Mouse (Mus musculus): ENCODE results near the gene Abhd2. TPM values are rescaled to one million over a fixed set of nuclear protein-coding genes. Genes with fewer than 3 reads are reported as not detected.

Abhd2 gene
- 37.4 and 38.6 TPM in 2 replicates for polyA plus RNA-seq (2011; ENCODE audit: insufficient read depth, insufficient read length, low read depth, missing spikeins)

DNA sequence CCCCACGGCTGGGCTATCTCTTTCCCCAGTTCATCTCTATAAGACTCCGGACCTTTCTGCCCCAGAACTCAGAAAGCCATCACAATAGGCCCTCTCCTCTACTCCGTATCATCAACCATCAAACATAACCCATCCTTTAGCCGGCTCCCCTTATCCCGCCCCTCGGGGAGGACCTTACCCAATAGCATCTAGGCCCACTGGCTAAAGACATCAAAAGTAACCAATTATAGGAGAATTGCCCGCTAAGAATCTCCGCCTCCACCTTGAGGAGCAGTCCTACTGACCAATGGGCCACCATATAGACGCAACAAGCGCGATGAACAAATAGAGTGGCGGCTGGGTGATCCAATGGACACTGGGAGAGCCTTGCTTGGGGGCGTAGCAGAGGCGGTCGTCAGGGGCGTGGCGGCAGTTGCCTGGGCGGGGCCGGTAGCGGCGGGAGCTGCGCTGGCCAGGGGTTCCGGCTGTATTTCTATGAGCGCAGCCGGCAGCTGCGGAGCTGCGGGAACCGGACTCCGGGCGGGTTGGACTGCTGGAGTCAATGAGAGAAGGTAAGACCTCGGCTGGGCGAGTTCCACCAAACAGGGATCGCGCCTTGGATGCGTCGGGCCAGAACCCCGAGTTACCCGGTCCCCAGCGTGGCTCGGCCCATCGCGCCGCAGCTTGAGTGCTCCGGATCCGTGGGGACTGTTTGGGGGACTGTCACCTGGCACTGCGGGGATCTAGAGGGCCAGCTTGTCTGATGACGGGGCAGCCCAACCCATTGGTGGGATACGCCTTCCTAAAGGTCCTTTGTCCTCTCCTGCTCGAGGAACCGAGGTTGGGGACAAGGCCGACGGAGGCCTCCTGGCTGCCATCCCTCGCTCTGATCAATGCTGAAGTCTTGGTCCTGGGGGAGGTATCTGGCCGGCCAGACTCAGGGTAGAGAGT, at the start of gene Abhd2:
Gene Abhd2 (plus strand): TSS at position 411 of the 930 bp plus-strand sequence.
- Histone ChIP-seq H3K4me3 (ENCODE audit: low read depth, low read length) (peak within 1 kb of the TSS; percentile 91), H3K9me3 (replicated peaks; ENCODE audit: control insufficient read depth, insufficient read depth, low read length, poor library complexity, severe bottlenecking) (no peaks in the 10 kb centered on the region), H3K27me3 (ENCODE audit: control insufficient read depth, insufficient read depth, low read length, poor library complexity, severe bottlenecking) (no peaks in the 10 kb centered on the region), H3K36me3 (ENCODE audit: control insufficient read depth, insufficient read depth, low read length, poor library complexity, severe bottlenecking) (no peaks in the 10 kb centered on the region), H3K27ac (ENCODE audit: insufficient read depth, low read length) (peak within 1 kb of the TSS; percentile 82), H3K4me1 (ENCODE audit: control insufficient read depth, insufficient read depth, low read length) (peaks cover 15% of the 10 kb centered on the region), H3K9ac (ENCODE audit: low read depth, poor library complexity, severe bottlenecking) (peak within 1 kb of the TSS; percentile 49)
- TF ChIP-seq CTCF (IDR thresholded peaks at IDR 0.05; ENCODE audit: low read depth, low read length) (no peak), EP300 (IDR thresholded peaks at IDR 0.05; ENCODE audit: insufficient read depth, low read depth, low read length) (no peak), POLR2A (IDR thresholded peaks at IDR 0.05; ENCODE audit: insufficient read depth, low read length) (peak; percentile 44)

DNA sequence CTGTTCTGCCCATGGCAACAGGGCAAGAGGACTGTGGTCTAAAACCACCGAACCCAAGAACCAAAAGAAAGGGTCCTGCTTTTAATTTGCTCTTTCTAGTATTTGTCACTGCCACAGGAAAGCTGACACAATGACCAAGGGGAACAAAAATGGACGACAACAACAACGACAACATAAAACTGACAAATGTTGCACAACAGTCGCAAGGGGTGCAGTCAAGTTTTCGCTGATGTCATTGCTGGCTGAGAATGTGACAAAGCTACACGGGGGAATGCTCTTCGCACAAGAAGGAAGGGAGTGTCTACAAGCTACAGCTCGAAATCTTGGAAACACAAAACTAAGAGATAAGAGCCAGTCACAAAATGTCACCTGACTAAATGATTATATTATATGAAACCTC, 47.5 kb upstream of the Abhd2 start:
- no peak overlapping the region for H3K27ac ChIP-seq (ENCODE audit: insufficient read depth, low read length)
- no peak overlapping the region for H3K4me3 ChIP-seq (ENCODE audit: low read depth, low read length)
- TF ChIP-seq EP300 (IDR thresholded peaks at IDR 0.05; ENCODE audit: insufficient read depth, low read depth, low read length) (no peak), POLR2A (IDR thresholded peaks at IDR 0.05; ENCODE audit: insufficient read depth, low read length) (no peak)
- H3K9me3 ChIP-seq (replicated peaks; ENCODE audit: control insufficient read depth, insufficient read depth, low read length, poor library complexity, severe bottlenecking) = no peaks in the 10 kb centered on the region
- H3K9ac ChIP-seq (ENCODE audit: low read depth, poor library complexity, severe bottlenecking) = no peak overlapping the region
- no peaks in the 10 kb centered on the region for H3K36me3 ChIP-seq (ENCODE audit: control insufficient read depth, insufficient read depth, low read length, poor library complexity, severe bottlenecking)
- peaks cover 8% of the 10 kb centered on the region for H3K4me1 ChIP-seq (ENCODE audit: control insufficient read depth, insufficient read depth, low read length)
- H3K27me3 ChIP-seq (ENCODE audit: control insufficient read depth, insufficient read depth, low read length, poor library complexity, severe bottlenecking) = no peaks in the 10 kb centered on the region

- no peak overlapping the region for H3K27ac ChIP-seq (ENCODE audit: insufficient read depth, low read length)
- H3K9me3 ChIP-seq (replicated peaks; ENCODE audit: control insufficient read depth, insufficient read depth, low read length, poor library complexity, severe bottlenecking) = no peaks in the 10 kb centered on the region
- H3K36me3 ChIP-seq (ENCODE audit: control insufficient read depth, insufficient read depth, low read length, poor library complexity, severe bottlenecking) = no peaks in the 10 kb centered on the region
- TF ChIP-seq EP300 (IDR thresholded peaks at IDR 0.05; ENCODE audit: insufficient read depth, low read depth, low read length) = no peak
- TF ChIP-seq CTCF (IDR thresholded peaks at IDR 0.05; ENCODE audit: low read depth, low read length) = no peak
- no peak for TF ChIP-seq POLR2A (IDR thresholded peaks at IDR 0.05; ENCODE audit: insufficient read depth, low read length)
- H3K9ac ChIP-seq (ENCODE audit: low read depth, poor library complexity, severe bottlenecking) = no peak overlapping the region
- H3K27me3 ChIP-seq (ENCODE audit: control insufficient read depth, insufficient read depth, low read length, poor library complexity, severe bottlenecking) = no peaks in the 10 kb centered on the region
- H3K4me1 ChIP-seq (ENCODE audit: control insufficient read depth, insufficient read depth, low read length) = peaks cover 8% of the 10 kb centered on the region
- H3K4me3 ChIP-seq (ENCODE audit: low read depth, low read length) = no peak overlapping the region
These were observed 46.8 kb upstream of the Abhd2 start for GRCm38 (mm10) chr7:79226172-79226571.

DNA sequence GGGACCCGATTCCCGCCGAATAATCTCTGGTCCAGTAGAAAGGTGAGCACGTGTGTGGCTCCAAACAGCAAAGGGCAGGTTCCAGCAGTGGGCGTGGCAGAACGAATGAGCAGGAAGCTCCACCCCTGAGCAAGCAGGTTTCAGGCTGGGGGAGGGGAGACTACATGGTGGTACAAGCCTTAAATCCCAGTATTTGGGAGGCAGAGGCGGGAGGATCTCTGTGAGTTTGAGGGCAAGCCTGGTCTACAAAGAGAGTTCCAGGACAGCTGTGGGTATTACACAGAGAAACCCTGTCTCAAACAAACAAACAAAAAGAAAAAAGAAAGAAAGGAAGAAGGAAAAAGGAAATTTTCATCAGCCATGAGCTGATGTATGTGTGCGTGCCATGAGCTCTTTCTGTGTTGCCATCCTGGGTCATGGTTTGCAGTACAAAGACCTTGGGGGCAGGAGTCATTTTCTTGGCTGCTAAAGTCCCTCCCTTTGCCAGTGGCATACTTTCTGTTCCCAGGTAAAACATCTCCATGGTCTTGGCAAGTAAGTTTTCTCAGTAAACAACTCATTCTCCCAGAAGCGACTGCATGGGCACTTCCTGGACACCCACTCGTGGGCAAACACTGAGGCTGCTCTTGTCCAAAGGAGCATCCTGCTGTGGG, 46.0 kb upstream of the Abhd2 start:
- TF ChIP-seq CTCF (IDR thresholded peaks at IDR 0.05; ENCODE audit: low read depth, low read length) (no peak), POLR2A (IDR thresholded peaks at IDR 0.05; ENCODE audit: insufficient read depth, low read length) (no peak), EP300 (IDR thresholded peaks at IDR 0.05; ENCODE audit: insufficient read depth, low read depth, low read length) (no peak)
- no peaks in the 10 kb centered on the region for H3K36me3 ChIP-seq (ENCODE audit: control insufficient read depth, insufficient read depth, low read length, poor library complexity, severe bottlenecking)
- no peak overlapping the region for H3K4me3 ChIP-seq (ENCODE audit: low read depth, low read length)
- peak overlapping the region; percentile 35; the same call in 1 of the 2 replicates for H3K27ac ChIP-seq (ENCODE audit: insufficient read depth, low read length)
- no peaks in the 10 kb centered on the region for H3K9me3 ChIP-seq (replicated peaks; ENCODE audit: control insufficient read depth, insufficient read depth, low read length, poor library complexity, severe bottlenecking)
- no peaks in the 10 kb centered on the region for H3K27me3 ChIP-seq (ENCODE audit: control insufficient read depth, insufficient read depth, low read length, poor library complexity, severe bottlenecking)
- H3K9ac ChIP-seq (ENCODE audit: low read depth, poor library complexity, severe bottlenecking) = no peak overlapping the region
- H3K4me1 ChIP-seq (ENCODE audit: control insufficient read depth, insufficient read depth, low read length) = peaks cover 8% of the 10 kb centered on the region

- Histone ChIP-seq H3K4me3 (ENCODE audit: low read depth, low read length) (no peak overlapping the region), H3K9ac (ENCODE audit: low read depth, poor library complexity, severe bottlenecking) (no peak overlapping the region), H3K27me3 (ENCODE audit: control insufficient read depth, insufficient read depth, low read length, poor library complexity, severe bottlenecking) (no peaks in the 10 kb centered on the region), H3K9me3 (replicated peaks; ENCODE audit: control insufficient read depth, insufficient read depth, low read length, poor library complexity, severe bottlenecking) (no peaks in the 10 kb centered on the region), H3K4me1 (ENCODE audit: control insufficient read depth, insufficient read depth, low read length) (peaks cover 8% of the 10 kb centered on the region), H3K36me3 (ENCODE audit: control insufficient read depth, insufficient read depth, low read length, poor library complexity, severe bottlenecking) (no peaks in the 10 kb centered on the region), H3K27ac (ENCODE audit: insufficient read depth, low read length) (no peak overlapping the region)
- TF ChIP-seq EP300 (IDR thresholded peaks at IDR 0.05; ENCODE audit: insufficient read depth, low read depth, low read length) (no peak), CTCF (IDR thresholded peaks at IDR 0.05; ENCODE audit: low read depth, low read length) (peak; percentile 87), POLR2A (IDR thresholded peaks at IDR 0.05; ENCODE audit: insufficient read depth, low read length) (no peak)
These were observed 44.5 kb upstream of the Abhd2 start for GRCm38 (mm10) chr7:79228471-79228870.
